Mouse (Mus musculus): ENCODE data around the gene Tspan1. TPM values are rescaled to one million over a fixed set of nuclear protein-coding genes. Genes with fewer than 3 reads are reported as not detected.

Gene Tspan1
- total and polyA plus RNA-seq, 3 experiments, result 0.05 TPM; not detected in 2

DNA sequence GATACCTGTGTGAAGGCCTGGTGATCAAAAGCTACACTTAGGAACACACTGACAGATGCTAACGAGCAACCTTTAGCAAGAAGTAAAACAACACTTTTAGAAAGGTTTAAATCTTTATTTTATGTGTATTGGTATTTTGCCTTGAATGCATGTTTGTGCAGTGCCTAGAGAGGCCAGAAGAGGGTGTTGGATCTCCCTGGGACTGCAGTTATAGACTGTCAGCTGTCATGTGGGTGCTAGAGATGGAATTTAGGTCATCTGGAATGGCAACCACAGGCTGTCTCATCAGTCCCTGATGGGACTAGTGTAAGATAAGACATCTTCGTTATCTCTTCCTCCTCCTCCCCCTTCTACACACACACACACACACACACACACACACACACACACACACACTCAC lies 31.0 kb upstream of the Tspan1 start:
- no peak for TF ChIP-seq GATA2 (IDR thresholded peaks at IDR 0.05; ENCODE audit: borderline replicate concordance, low read depth, low read length)
- no peak for TF ChIP-seq POLR2AphosphoS5 (IDR thresholded peaks at IDR 0.05; ENCODE audit: insufficient replicate concordance, low read depth, low read length)
- TF ChIP-seq CTCF (IDR thresholded peaks at IDR 0.05; ENCODE audit: low read depth, low read length), result peak; percentile 21; the same call in 1 of the 2 replicates
- no peak for TF ChIP-seq TAL1 (conservative IDR thresholded peaks at IDR 0.05; ENCODE audit: low read depth, low read length)
- no peak for TF ChIP-seq GATA1 (IDR thresholded peaks at IDR 0.05; ENCODE audit: borderline replicate concordance, low read length)
- H3K27me3 ChIP-seq (ENCODE audit: insufficient read depth, low read length), result no peaks in the 10 kb centered on the region
- H3K4me1 ChIP-seq (ENCODE audit: insufficient read depth, low read depth, low read length), result peaks cover 26% of the 10 kb centered on the region
- no peaks in the 10 kb centered on the region for H3K36me3 ChIP-seq (replicated peaks)
- DNase-seq (ENCODE audit: low spot score) (no peak), ATAC-seq (ENCODE audit: extremely low read depth, insufficient number of reproducible peaks, low FRiP score, poor library complexity, severe bottlenecking) (no peak)
- no peak overlapping the region for H3K4me3 ChIP-seq (ENCODE audit: low read depth, low read length)
- H3K9me3 ChIP-seq (replicated peaks), result no peaks in the 10 kb centered on the region

DNA sequence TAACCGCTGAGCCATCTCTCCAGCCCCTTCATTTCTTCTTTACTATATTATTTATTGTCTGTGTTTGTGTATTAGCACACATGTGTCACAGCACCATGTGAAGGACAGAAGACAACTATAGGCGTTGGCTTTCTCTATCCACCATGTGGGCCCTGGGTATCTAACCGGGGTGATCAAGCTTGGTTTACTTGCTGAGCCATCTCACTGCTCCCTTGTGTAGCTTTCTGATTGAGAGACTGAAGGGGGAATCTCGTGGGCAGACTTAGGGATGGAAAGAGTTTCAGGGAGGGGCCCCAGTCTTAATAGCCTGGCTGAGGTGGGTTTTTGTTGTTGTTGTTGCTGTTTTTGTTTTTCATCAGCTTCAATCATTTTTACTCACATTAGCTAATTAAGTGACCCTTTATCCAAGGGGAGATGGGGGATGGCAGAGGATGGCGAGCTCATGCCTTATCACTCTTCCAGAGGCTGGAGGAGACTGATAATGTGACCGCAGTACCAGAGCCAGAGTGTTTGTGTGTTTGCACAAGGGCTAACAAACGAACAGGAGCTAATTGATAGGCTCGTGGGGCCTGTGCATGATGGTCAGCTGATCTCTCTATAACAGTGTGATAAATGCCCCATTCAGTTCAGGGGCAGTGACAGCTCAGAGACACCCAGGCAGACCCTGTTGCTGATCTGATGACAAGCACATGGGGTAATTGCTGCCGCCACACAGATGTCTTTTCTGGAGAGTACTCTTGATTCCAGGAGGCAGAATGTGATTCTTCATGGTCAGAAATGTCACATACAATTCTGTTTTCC lies 26.4 kb upstream of the Tspan1 start:
- no peak for TF ChIP-seq POLR2AphosphoS5 (IDR thresholded peaks at IDR 0.05; ENCODE audit: insufficient replicate concordance, low read depth, low read length)
- peak; percentile 51; the same call in 1 of the 2 replicates for TF ChIP-seq GATA2 (IDR thresholded peaks at IDR 0.05; ENCODE audit: borderline replicate concordance, low read depth, low read length)
- TF ChIP-seq TAL1 (conservative IDR thresholded peaks at IDR 0.05; ENCODE audit: low read depth, low read length), result peak; percentile 90
- no peaks in the 10 kb centered on the region for H3K36me3 ChIP-seq (replicated peaks)
- H3K4me3 ChIP-seq (ENCODE audit: low read depth, low read length), result no peak overlapping the region; the same call in 1 of the 2 replicates
- DNase-seq (ENCODE audit: low spot score) (peak; percentile 70), ATAC-seq (ENCODE audit: extremely low read depth, insufficient number of reproducible peaks, low FRiP score, poor library complexity, severe bottlenecking) (peak; percentile 99)
- no peaks in the 10 kb centered on the region for H3K9me3 ChIP-seq (replicated peaks)
- no peaks in the 10 kb centered on the region for H3K27me3 ChIP-seq (ENCODE audit: insufficient read depth, low read length)
- peaks cover 34% of the 10 kb centered on the region for H3K4me1 ChIP-seq (ENCODE audit: insufficient read depth, low read depth, low read length)

- ATAC-seq (ENCODE audit: extremely low read depth, insufficient number of reproducible peaks, low FRiP score, poor library complexity, severe bottlenecking), result no peak
- TF ChIP-seq GATA1 (IDR thresholded peaks at IDR 0.05; ENCODE audit: borderline replicate concordance, low read length), result no peak
- no peak for TF ChIP-seq POLR2AphosphoS5 (IDR thresholded peaks at IDR 0.05; ENCODE audit: insufficient replicate concordance, low read depth, low read length)
- TF ChIP-seq CTCF (IDR thresholded peaks at IDR 0.05; ENCODE audit: low read depth, low read length), result no peak
- no peak for TF ChIP-seq TAL1 (conservative IDR thresholded peaks at IDR 0.05; ENCODE audit: low read depth, low read length)
- TF ChIP-seq GATA2 (IDR thresholded peaks at IDR 0.05; ENCODE audit: borderline replicate concordance, low read depth, low read length), result no peak
These were observed 25.0 kb upstream of the Tspan1 start for GRCm38 (mm10) chr4:116192286-116192835.

GRCm38 (mm10) chr4:116185083-116185482 lies 17.7 kb upstream of the Tspan1 start:
- no peaks in the 10 kb centered on the region; the same call in 1 of the 2 replicates for H3K9me3 ChIP-seq (replicated peaks)
- H3K4me3 ChIP-seq (ENCODE audit: low read depth, low read length), result no peak overlapping the region
- DNase-seq (ENCODE audit: low spot score), result no peak
- peaks cover 36% of the 10 kb centered on the region for H3K27me3 ChIP-seq (ENCODE audit: insufficient read depth, low read length)
- TF ChIP-seq POLR2AphosphoS5 (IDR thresholded peaks at IDR 0.05; ENCODE audit: insufficient replicate concordance, low read depth, low read length), result no peak
- TF ChIP-seq CTCF (IDR thresholded peaks at IDR 0.05; ENCODE audit: low read depth, low read length), result no peak
- no peak for TF ChIP-seq GATA2 (IDR thresholded peaks at IDR 0.05; ENCODE audit: borderline replicate concordance, low read depth, low read length)
- TF ChIP-seq TAL1 (conservative IDR thresholded peaks at IDR 0.05; ENCODE audit: low read depth, low read length), result no peak
- no peak for TF ChIP-seq GATA1 (IDR thresholded peaks at IDR 0.05; ENCODE audit: borderline replicate concordance, low read length)
- H3K36me3 ChIP-seq (replicated peaks), result no peaks in the 10 kb centered on the region
- peaks cover 26% of the 10 kb centered on the region for H3K4me1 ChIP-seq (ENCODE audit: insufficient read depth, low read depth, low read length)
- no peak for ATAC-seq (ENCODE audit: extremely low read depth, insufficient number of reproducible peaks, low FRiP score, poor library complexity, severe bottlenecking)

More at GRCm38 (mm10) chr4:116192286-116192835, 25.0 kb upstream of the Tspan1 start:
- no peak overlapping the region for H3K4me3 ChIP-seq (ENCODE audit: low read depth, low read length)
- no peaks in the 10 kb centered on the region for H3K36me3 ChIP-seq (replicated peaks)
- no peak for DNase-seq (ENCODE audit: low spot score)
- no peaks in the 10 kb centered on the region; the same call in 1 of the 2 replicates for H3K9me3 ChIP-seq (replicated peaks)
- H3K27me3 ChIP-seq (ENCODE audit: insufficient read depth, low read length), result no peaks in the 10 kb centered on the region
- H3K4me1 ChIP-seq (ENCODE audit: insufficient read depth, low read depth, low read length), result peaks cover 32% of the 10 kb centered on the region

DNA sequence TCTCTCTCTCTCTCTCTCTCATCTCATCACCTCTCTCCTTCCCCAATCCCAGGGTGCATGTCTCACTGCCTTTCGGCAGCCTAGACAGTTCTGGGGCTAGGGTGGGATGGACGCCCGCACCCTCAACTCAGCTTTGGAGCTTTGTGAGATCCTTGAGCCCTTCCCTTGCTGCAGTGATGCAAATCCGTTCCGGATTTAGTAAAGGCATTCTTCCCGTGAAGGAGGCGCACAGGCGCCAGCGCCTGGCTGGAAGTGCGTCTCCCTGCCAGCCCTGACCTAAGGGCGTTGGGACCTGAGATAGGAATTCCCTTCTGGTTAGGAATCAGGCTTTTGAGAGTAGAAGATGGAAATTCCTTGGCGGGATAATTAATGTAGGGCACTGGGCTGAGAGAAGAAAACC lies 15.3 kb upstream of the Tspan1 start:
- ATAC-seq (ENCODE audit: extremely low read depth, insufficient number of reproducible peaks, low FRiP score, poor library complexity, severe bottlenecking) (no peak), DNase-seq (ENCODE audit: low spot score) (no peak)
- TF ChIP-seq POLR2AphosphoS5 (IDR thresholded peaks at IDR 0.05; ENCODE audit: insufficient replicate concordance, low read depth, low read length) (no peak), TAL1 (conservative IDR thresholded peaks at IDR 0.05; ENCODE audit: low read depth, low read length) (no peak), GATA1 (IDR thresholded peaks at IDR 0.05; ENCODE audit: borderline replicate concordance, low read length) (no peak), CTCF (IDR thresholded peaks at IDR 0.05; ENCODE audit: low read depth, low read length) (no peak)
- H3K4me1 ChIP-seq (ENCODE audit: insufficient read depth, low read depth, low read length), result peaks cover 32% of the 10 kb centered on the region
- H3K36me3 ChIP-seq (replicated peaks), result no peaks in the 10 kb centered on the region
- no peak overlapping the region for H3K4me3 ChIP-seq (ENCODE audit: low read depth, low read length)
- H3K9me3 ChIP-seq (replicated peaks), result no peaks in the 10 kb centered on the region
- H3K27me3 ChIP-seq (ENCODE audit: insufficient read depth, low read length), result peaks cover 44% of the 10 kb centered on the region

DNA sequence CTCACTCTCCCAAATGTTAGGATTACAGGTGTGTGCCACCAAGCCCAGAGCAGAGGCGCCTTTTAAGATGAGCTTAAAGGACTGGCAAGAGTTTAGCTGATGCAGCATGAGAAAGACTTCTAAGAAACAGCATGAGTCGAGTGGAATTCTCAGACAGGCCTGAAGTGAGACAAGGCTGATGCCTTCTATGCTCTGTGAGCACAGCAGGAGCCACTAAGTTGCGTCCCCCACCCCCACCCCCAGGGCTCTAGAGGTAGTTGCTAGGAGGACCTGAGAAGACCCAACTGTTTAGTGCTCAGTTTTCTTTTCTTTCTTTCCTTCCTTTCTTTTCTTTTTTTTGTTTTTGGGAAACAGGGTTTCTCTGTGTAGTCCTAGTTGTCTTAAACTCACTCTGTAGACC lies 14.7 kb upstream of the Tspan1 start:
- Histone ChIP-seq H3K36me3 (replicated peaks) (no peaks in the 10 kb centered on the region), H3K27me3 (ENCODE audit: insufficient read depth, low read length) (peaks cover 48% of the 10 kb centered on the region), H3K4me1 (ENCODE audit: insufficient read depth, low read depth, low read length) (peaks cover 34% of the 10 kb centered on the region), H3K9me3 (replicated peaks) (no peaks in the 10 kb centered on the region), H3K4me3 (ENCODE audit: low read depth, low read length) (no peak overlapping the region)
- DNase-seq (ENCODE audit: low spot score), result no peak
- no peak for TF ChIP-seq GATA1 (IDR thresholded peaks at IDR 0.05; ENCODE audit: borderline replicate concordance, low read length)
- TF ChIP-seq POLR2AphosphoS5 (IDR thresholded peaks at IDR 0.05; ENCODE audit: insufficient replicate concordance, low read depth, low read length), result no peak
- TF ChIP-seq TAL1 (conservative IDR thresholded peaks at IDR 0.05; ENCODE audit: low read depth, low read length), result no peak
- no peak for TF ChIP-seq GATA2 (IDR thresholded peaks at IDR 0.05; ENCODE audit: borderline replicate concordance, low read depth, low read length)
- TF ChIP-seq CTCF (IDR thresholded peaks at IDR 0.05; ENCODE audit: low read depth, low read length), result no peak
- ATAC-seq (ENCODE audit: extremely low read depth, insufficient number of reproducible peaks, low FRiP score, poor library complexity, severe bottlenecking), result no peak

All from G1E (cell line).